Mouse (Mus musculus): ENCODE measurements around the gene Nrxn2. TPM values are rescaled to one million over a fixed set of nuclear protein-coding genes. Genes with fewer than 3 reads are reported as not detected.

Gene Nrxn2
- total and polyA plus RNA-seq, 3 experiments, result 0.20 to 0.71 (median 0.30) TPM

- TF ChIP-seq SMC3 (IDR thresholded peaks at IDR 0.05; ENCODE audit: low read depth, low read length), result no peak
- TF ChIP-seq JUN (IDR thresholded peaks at IDR 0.05; ENCODE audit: insufficient read depth, low read depth, low read length), result no peak
- no peak for TF ChIP-seq ELF1 (IDR thresholded peaks at IDR 0.05; ENCODE audit: low read depth, low read length)
- no peak for TF ChIP-seq MXI1 (IDR thresholded peaks at IDR 0.05; ENCODE audit: low read depth, low read length)
- no peak for TF ChIP-seq POLR2A (IDR thresholded peaks at IDR 0.05; ENCODE audit: low read depth, low read length)
- no peak for TF ChIP-seq RCOR1 (conservative IDR thresholded peaks at IDR 0.05; ENCODE audit: low read depth, low read length)
- no peak for TF ChIP-seq UBTF (IDR thresholded peaks at IDR 0.05; ENCODE audit: low read depth, low read length)
- no peak for TF ChIP-seq BHLHE40 (IDR thresholded peaks at IDR 0.05; ENCODE audit: low read depth, low read length)
- TF ChIP-seq TBP (conservative IDR thresholded peaks at IDR 0.05; ENCODE audit: low read depth, low read length), result no peak
- no peak for TF ChIP-seq TCF12 (IDR thresholded peaks at IDR 0.05; ENCODE audit: low read depth, low read length)
- no peak for TF ChIP-seq ZNF384 (IDR thresholded peaks at IDR 0.05; ENCODE audit: low read depth, low read length)
- no peak for DNase-seq (ENCODE audit: extremely low read depth)
- Histone ChIP-seq H3K27me3 (replicated peaks) (no peaks in the 10 kb centered on the region), H3K4me2 (ENCODE audit: insufficient read depth, low read depth, poor library complexity, severe bottlenecking) (no peak overlapping the region), H3K9ac (ENCODE audit: insufficient read depth, low read depth) (no peak overlapping the region), H3K4me3 (replicated peaks in 1 of 3; ENCODE audit: low read depth in 2 of 3, low read length in 2 of 3, poor library complexity in 1 of 3) (no peak overlapping the region), H3K4me1 (ENCODE audit: control insufficient read depth in 1 of 2, insufficient read depth in 2 of 2) (peaks cover 9 to 12% of the 10 kb centered on the region in 2 experiments), H3K9me3 (replicated peaks; ENCODE audit: low read length) (no peaks in the 10 kb centered on the region), H3K27ac (ENCODE audit: insufficient read depth, low read depth) (no peak overlapping the region), H3K79me2 (replicated peaks; ENCODE audit: control insufficient read depth, extremely low read depth, insufficient read depth, poor library complexity, severe bottlenecking) (no peaks in the 10 kb centered on the region), H3K36me3 (replicated peaks in 1 of 2; ENCODE audit: control insufficient read depth in 1 of 2, insufficient read depth in 1 of 2, low read length in 1 of 2) (peaks cover under 1 to 40% of the 10 kb centered on the region in 2 experiments)
- dilution Hi-C loops (cut with MboI; ENCODE audit: extremely low pct_ligation_motif_present, extremely low pct_unique_long_range_greater_than_20kb, low sequenced_read_pairs), result no loop called here
- in situ Hi-C loops (cut with MboI; ENCODE audit: low pct_ligation_motif_present, low pct_unique_long_range_greater_than_20kb, low sequenced_read_pairs), result no loop called here
Observed at GRCm38 (mm10) chr19:6385419-6385818, 33.1 kb upstream of the Nrxn2 start.

- Histone ChIP-seq H3K79me2 (replicated peaks; ENCODE audit: control insufficient read depth, extremely low read depth, insufficient read depth, poor library complexity, severe bottlenecking) (no peaks in the 10 kb centered on the region), H3K4me2 (ENCODE audit: insufficient read depth, low read depth, poor library complexity, severe bottlenecking) (no peak overlapping the region), H3K27me3 (replicated peaks) (no peaks in the 10 kb centered on the region), H3K4me1 (ENCODE audit: control insufficient read depth in 1 of 2, insufficient read depth in 2 of 2) (peaks cover 9 to 12% of the 10 kb centered on the region in 2 experiments), H3K27ac (ENCODE audit: insufficient read depth, low read depth) (no peak overlapping the region), H3K9ac (ENCODE audit: insufficient read depth, low read depth) (no peak overlapping the region), H3K9me3 (replicated peaks; ENCODE audit: low read length) (no peaks in the 10 kb centered on the region), H3K36me3 (replicated peaks in 1 of 2; ENCODE audit: control insufficient read depth in 1 of 2, insufficient read depth in 1 of 2, low read length in 1 of 2) (peaks cover 0 to 40% of the 10 kb centered on the region in 2 experiments), H3K4me3 (replicated peaks in 1 of 3; ENCODE audit: low read depth in 2 of 3, low read length in 2 of 3, poor library complexity in 1 of 3) (no peak overlapping the region)
- dilution Hi-C loops (cut with MboI; ENCODE audit: extremely low pct_ligation_motif_present, extremely low pct_unique_long_range_greater_than_20kb, low sequenced_read_pairs) (no loop called here), in situ Hi-C loops (cut with MboI; ENCODE audit: low pct_ligation_motif_present, low pct_unique_long_range_greater_than_20kb, low sequenced_read_pairs) (no loop called here)
- TF ChIP-seq GABPA (IDR thresholded peaks at IDR 0.05; ENCODE audit: insufficient replicate concordance, low read depth, low read length), result no peak
- TF ChIP-seq TCF12 (IDR thresholded peaks at IDR 0.05; ENCODE audit: low read depth, low read length), result no peak
- TF ChIP-seq POLR2A (IDR thresholded peaks at IDR 0.05; ENCODE audit: low read depth, low read length), result no peak
- no peak for TF ChIP-seq CHD1 (IDR thresholded peaks at IDR 0.05; ENCODE audit: low read depth, low read length)
- TF ChIP-seq ZC3H11A (IDR thresholded peaks at IDR 0.05; ENCODE audit: low read depth, low read length), result no peak
- TF ChIP-seq POLR2AphosphoS2 (IDR thresholded peaks at IDR 0.05; ENCODE audit: low read depth, low read length), result no peak
- TF ChIP-seq MAX (IDR thresholded peaks at IDR 0.05; ENCODE audit: low read length), result no peak
- no peak for DNase-seq (ENCODE audit: extremely low read depth)
Observed at GRCm38 (mm10) chr19:6385821-6386220, 32.7 kb upstream of the Nrxn2 start.

All from CH12.LX (cell line).